Mouse (Mus musculus) heart, embryonic 11.5 days (tissue): ENCODE data around the gene Olfr339. TPM values are rescaled to one million over a fixed set of nuclear protein-coding genes. Genes with fewer than 3 reads are reported as not detected.
"Not testable (repeated sequence)": the region's sequence is repeated elsewhere in the genome, so short reads cannot be mapped to it uniquely, and the experiment has no call there.

Experiments used
- ATAC-seq: fragments of 200-750 bp; cut with Nextera tagmentation; replicated peaks from 2 replicates; pipeline ENCODE4 v1.8.0; 2017; ENCODE audit warnings: moderate library complexity; ENCODE audit not compliant: insufficient number of reproducible peaks, low FRiP score, low TSS enrichment
- H3K27ac ChIP-seq: fragments of 300-500 bp; sonication (generic); 2 replicates; pipeline ENCODE4 v1.5.1; 2014; ENCODE audit warnings: mild to moderate bottlenecking, low read depth, low read length
- H3K27me3 ChIP-seq: fragments of 300-500 bp; sonication (generic); 2 replicates; pipeline ENCODE4 v1.6.1; 2014; ENCODE audit warnings: mild to moderate bottlenecking, low read length, mixed read lengths; ENCODE audit not compliant: control insufficient read depth, insufficient read depth
- H3K36me3 ChIP-seq: fragments of 300-500 bp; sonication (generic); 2 replicates; pipeline ENCODE4 v1.6.1; 2014; ENCODE audit warnings: mild to moderate bottlenecking, low read length, moderate library complexity, mixed read lengths; ENCODE audit not compliant: control insufficient read depth, insufficient read depth
- H3K4me1 ChIP-seq: fragments of 300-500 bp; sonication (generic); 2 replicates; pipeline ENCODE4 v1.6.1; 2014; ENCODE audit warnings: low read length; ENCODE audit not compliant: control insufficient read depth, insufficient read depth
- H3K4me2 ChIP-seq: fragments of 300-500 bp; sonication (generic); 2 replicates; pipeline ENCODE4 v1.6.1; 2014; ENCODE audit warnings: mild to moderate bottlenecking, moderate library complexity
- H3K4me3 ChIP-seq: fragments of 300-500 bp; sonication (generic); 2 replicates; pipeline ENCODE4 v1.5.1; 2014; ENCODE audit warnings: low read depth, low read length
- H3K9ac ChIP-seq: fragments of 300-500 bp; sonication (generic); 2 replicates; pipeline ENCODE4 v1.6.1; 2014; ENCODE audit warnings: mild to moderate bottlenecking, low read depth, low read length, moderate library complexity
- H3K9me3 ChIP-seq: fragments of 300-500 bp; sonication (generic); replicated peaks from 2 replicates; pipeline ENCODE4 v1.6.1; 2016; ENCODE audit warnings: low read length; ENCODE audit not compliant: control insufficient read depth
- WGBS: fragments of 180-500 bp; shearing (Covaris S2); extraction: QIAGEN DNeasy Blood & Tissue Kit; methylation state at CpG from one replicate; pipeline ENCODE4 v1.1.7; 2014; ENCODE audit not compliant: insufficient replicate concordance; 5-methylcytosine and 5-hydroxymethylcytosine counted together
- polyA plus RNA-seq: library from polyadenylated mRNA; unstranded; fragments of >200 nt; fragmentation: Nextera tagmentation; extraction: Ambion mirVana; gene quantifications from 2 replicates; pipeline ENCODE4 v1.2.1, GENCODE M21; 2014

The Olfr339 gene
- polyA plus RNA-seq = not detected in 2 replicates

DNA sequence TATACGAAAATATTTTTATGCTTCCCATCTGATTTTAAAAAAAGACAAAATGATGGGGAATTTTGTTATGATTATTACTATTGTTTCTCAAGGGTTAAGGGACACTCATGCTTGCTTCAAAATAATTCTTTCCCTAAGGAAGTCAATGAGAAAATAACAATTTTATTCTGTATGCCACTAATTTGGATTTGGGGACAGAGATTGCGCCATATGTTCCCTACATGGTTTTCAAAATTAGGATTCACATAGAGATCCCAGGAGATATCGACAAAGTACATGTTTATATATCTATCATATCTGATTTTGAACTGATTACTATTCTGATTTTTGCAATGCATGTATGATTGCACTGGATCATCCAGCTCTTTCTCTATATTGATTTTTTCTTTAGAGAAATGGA, at the start of gene Olfr339:
Olfr339 (plus strand) TSS at position 301 of the 400 bp plus-strand sequence.
- H3K9me3 ChIP-seq = no peaks in the 10 kb centered on the region
- no peak within 1 kb of the TSS for H3K27ac ChIP-seq
- no peaks in the 10 kb centered on the region for H3K27me3 ChIP-seq
- H3K4me1 ChIP-seq = no peaks in the 10 kb centered on the region
- 75% methylated on average over 3 of the region's 3 CpGs for WGBS
- no peak within 1 kb of the TSS for H3K4me2 ChIP-seq
- H3K4me3 ChIP-seq = no peak within 1 kb of the TSS
- H3K36me3 ChIP-seq = no peaks in the 10 kb centered on the region
- no peak for ATAC-seq
- no peak within 1 kb of the TSS for H3K9ac ChIP-seq

DNA sequence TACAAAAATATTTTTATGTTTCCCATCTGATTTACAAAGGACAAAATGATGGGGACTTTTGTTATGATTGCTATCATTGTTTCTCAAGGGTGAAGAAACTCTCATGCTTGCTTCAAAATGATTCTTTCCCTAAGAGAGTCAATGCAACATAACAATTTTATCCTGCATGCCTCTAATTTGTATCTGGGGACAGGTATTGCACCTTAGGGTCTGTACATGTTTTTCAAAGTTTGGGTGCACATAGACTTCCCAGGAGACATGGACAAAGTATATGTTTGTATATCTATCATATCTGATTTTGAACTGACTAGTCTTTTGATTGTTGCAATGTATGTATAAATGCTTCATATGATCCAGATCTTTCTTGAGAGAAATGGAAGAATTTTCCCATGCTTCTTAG, 45.5 kb upstream of the Olfr339 start, which contains the start of gene Olfr338:
Olfr338 (plus strand) TSS at position 301 of the 400 bp plus-strand sequence.
- no peak for ATAC-seq
- no peak within 1 kb of the TSS for H3K4me2 ChIP-seq

DNA sequence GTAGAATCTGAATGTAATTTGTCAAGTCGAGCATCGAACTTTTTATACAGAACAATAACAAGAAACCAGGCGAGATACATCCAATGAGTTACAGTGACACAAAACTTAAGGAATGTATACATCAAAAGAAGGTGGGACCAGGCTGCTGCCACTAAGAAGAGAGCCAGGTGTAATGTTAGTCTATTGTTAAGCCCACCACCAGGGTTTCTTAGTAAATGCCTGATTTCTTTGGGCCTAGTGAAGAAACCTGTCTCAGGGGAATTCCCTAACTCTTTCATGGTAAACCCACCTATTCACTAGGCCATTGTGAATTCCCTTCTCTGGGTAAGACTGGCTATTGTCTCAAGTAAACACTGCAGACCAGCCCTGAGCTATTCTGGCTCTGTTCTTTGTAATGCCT, 3.6 kb upstream of the Olfr339 start:
- not testable (repeated sequence) for H3K27me3 ChIP-seq, H3K36me3 ChIP-seq, ATAC-seq, H3K4me1 ChIP-seq, H3K4me3 ChIP-seq, H3K27ac ChIP-seq, H3K9me3 ChIP-seq, H3K4me2 ChIP-seq, H3K9ac ChIP-seq
- WGBS = 69% methylated on average over 3 of the region's 3 CpGs

More for the DNA sequence above, 45.5 kb upstream of the Olfr339 start, which contains the start of gene Olfr338:
- no peaks in the 10 kb centered on the region for H3K4me1 ChIP-seq
- H3K4me3 ChIP-seq = no peak within 1 kb of the TSS
- H3K36me3 ChIP-seq = no peaks in the 10 kb centered on the region
- H3K9ac ChIP-seq = no peak within 1 kb of the TSS
- H3K9me3 ChIP-seq = peaks cover 6% of the 10 kb centered on the region; the same call in 1 of the 2 replicates
- H3K27ac ChIP-seq = no peak within 1 kb of the TSS
- H3K27me3 ChIP-seq = no peaks in the 10 kb centered on the region

DNA sequence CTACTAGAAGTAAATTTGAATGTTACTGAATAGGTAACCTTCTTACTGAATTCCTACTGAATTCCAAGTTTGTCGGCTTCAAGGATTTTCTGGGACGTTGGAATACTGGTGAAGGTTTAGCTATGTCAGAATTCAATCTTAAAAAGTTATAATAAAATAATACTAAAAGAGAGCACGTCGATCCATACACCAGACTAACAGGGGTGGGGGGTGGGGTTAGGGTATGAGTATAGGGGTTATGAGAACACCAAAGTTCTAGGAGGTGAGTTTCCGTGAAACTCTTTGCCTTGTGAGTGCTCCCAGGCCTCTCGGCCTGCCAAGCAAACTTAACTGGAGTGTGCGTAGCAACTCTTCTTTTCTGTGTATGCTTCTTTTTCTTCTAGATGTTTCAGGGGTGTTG, 3.2 kb upstream of the Olfr339 start:
- H3K4me3 ChIP-seq, H3K27ac ChIP-seq, H3K27me3 ChIP-seq, ATAC-seq, H3K36me3 ChIP-seq, H3K9me3 ChIP-seq, H3K4me1 ChIP-seq, H3K9ac ChIP-seq, H3K4me2 ChIP-seq: not testable (repeated sequence)
- 77% methylated on average over 7 of the region's 7 CpGs for WGBS

DNA sequence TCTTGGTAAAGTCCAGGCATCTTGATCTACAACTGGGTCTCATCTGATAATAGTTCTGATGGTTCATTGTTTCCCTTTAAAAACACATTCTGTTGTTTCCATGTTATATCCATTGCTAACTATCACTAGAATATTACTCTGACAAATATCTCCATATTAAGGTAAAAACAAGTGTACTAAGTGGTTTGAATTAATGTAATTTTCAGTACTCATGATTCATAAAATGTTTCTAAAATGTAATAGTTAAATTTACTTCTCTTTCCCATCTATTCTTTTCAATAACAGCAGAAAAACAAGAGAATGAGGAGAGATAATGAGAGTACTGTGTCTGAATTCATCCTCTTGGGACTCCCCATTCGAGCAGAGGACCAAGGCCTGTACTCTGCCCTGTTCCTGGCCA, 33.5 kb downstream of the Olfr339 start, which contains the start of gene Olfr340:
Olfr340 (plus strand) TSS at position 301 of the 400 bp plus-strand sequence.
- Histone ChIP-seq H3K9me3 (peaks cover 2% of the 10 kb centered on the region; the same call in 1 of the 2 replicates), H3K4me3 (no peak within 1 kb of the TSS), H3K27ac (no peak within 1 kb of the TSS), H3K4me2 (no peak within 1 kb of the TSS), H3K27me3 (no peaks in the 10 kb centered on the region), H3K9ac (no peak within 1 kb of the TSS), H3K4me1 (no peaks in the 10 kb centered on the region), H3K36me3 (no peaks in the 10 kb centered on the region)
- ATAC-seq = no peak
- WGBS = 56% methylated on average over 1 of the region's 1 CpGs

DNA sequence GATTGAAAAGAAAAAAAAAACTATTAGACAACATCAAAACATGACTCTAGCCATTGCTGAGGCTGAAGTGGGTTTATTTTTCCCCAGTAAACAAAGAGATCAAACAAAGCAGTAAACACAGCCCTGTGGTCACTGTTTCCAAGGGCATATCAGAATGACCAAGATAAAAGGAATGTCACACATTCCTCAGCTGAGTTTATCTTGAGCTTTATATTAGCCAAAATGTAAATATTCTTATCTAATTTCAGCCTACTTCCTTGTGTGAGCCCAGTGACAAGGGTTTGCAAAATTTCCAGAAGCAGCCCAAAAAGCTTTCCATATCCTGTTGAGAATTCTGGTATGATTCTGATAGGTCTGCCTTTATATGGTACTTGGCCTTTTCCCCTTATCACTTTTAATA, 54.9 kb downstream of the Olfr339 start:
- no peaks in the 10 kb centered on the region for H3K36me3 ChIP-seq
- no peak overlapping the region for H3K9ac ChIP-seq
- H3K27me3 ChIP-seq = no peaks in the 10 kb centered on the region
- H3K4me3 ChIP-seq = no peak overlapping the region
- H3K27ac ChIP-seq = no peak overlapping the region
- no peak for ATAC-seq
- no peak overlapping the region for H3K4me2 ChIP-seq
- H3K9me3 ChIP-seq = peaks cover 8% of the 10 kb centered on the region
- no peaks in the 10 kb centered on the region for H3K4me1 ChIP-seq

Other genes with a start within 250 kb of the Olfr339 start
- 19.4 TPM in 2 replicates for gene Ptgs1, start 188.5 kb upstream of the Olfr339 start, polyA plus RNA-seq
- not detected in 2 replicates for gene Olfr338, start 45.4 kb upstream of the Olfr339 start, polyA plus RNA-seq
- not detected in 2 replicates for gene Olfr340, start 33.6 kb downstream of the Olfr339 start, polyA plus RNA-seq
- gene Olfr341, start 63.5 kb downstream of the Olfr339 start, polyA plus RNA-seq = not detected in 2 replicates
- gene Olfr342, start 106.1 kb downstream of the Olfr339 start, polyA plus RNA-seq = not detected in 2 replicates
- not detected in 2 replicates for gene Olfr344, start 147.7 kb downstream of the Olfr339 start, polyA plus RNA-seq
- not detected in 2 replicates for gene Olfr345, start 221.1 kb downstream of the Olfr339 start, polyA plus RNA-seq